Mouse (Mus musculus) ES-E14 (cell line): ENCODE data around the gene 6430531B16Rik. TPM values are rescaled to one million over a fixed set of nuclear protein-coding genes. Genes with fewer than 3 reads are reported as not detected.

ENCODE experiments used
- DNase-seq: peaks from one replicate; pipeline ENCODE4 v3.0.0-alpha.2; 2013; ENCODE audit warnings: low read depth, low spot score
- H3K27ac ChIP-seq: 2 replicates; pipeline ENCODE4 v1.5.1; 2012; ENCODE audit warnings: low read depth, mild to moderate bottlenecking, low read length, moderate library complexity, mixed read lengths; ENCODE audit not compliant: poor library complexity, insufficient read depth, severe bottlenecking
- H3K36me3 ChIP-seq: 2 replicates; pipeline ENCODE4 v1.6.1; 2012; ENCODE audit warnings: mild to moderate bottlenecking, low read length, moderate library complexity, mixed read lengths; ENCODE audit not compliant: control insufficient read depth, poor library complexity, insufficient read depth, severe bottlenecking
- H3K4me1 ChIP-seq, 2 experiments: fragments of 150-350 bp in 1 of 2; sonication (generic) in 1 of 2; 2 replicates each; pipeline ENCODE4 v1.6.1; 2012; ENCODE audit warnings: low read length in 2 of 2, mild to moderate bottlenecking in 1 of 2, mixed read lengths in 1 of 2; ENCODE audit not compliant: control insufficient read depth in 2 of 2, insufficient read depth in 2 of 2, poor library complexity in 1 of 2
- H3K4me3 ChIP-seq, 2 experiments: fragments of 150-350 bp in 1 of 2; sonication (generic) in 1 of 2; 2 replicates each; pipeline ENCODE4 v1.5.1; 2012; ENCODE audit warnings: low read length in 2 of 2, low read depth in 1 of 2, mild to moderate bottlenecking in 1 of 2, mixed read lengths in 1 of 2; ENCODE audit not compliant: insufficient read depth in 1 of 2, poor library complexity in 1 of 2, severe bottlenecking in 1 of 2
- H3K9ac ChIP-seq: 2 replicates; pipeline ENCODE4 v1.6.1; 2012; ENCODE audit warnings: low read depth, mild to moderate bottlenecking, low read length, mixed read lengths; ENCODE audit not compliant: poor library complexity, insufficient read depth, severe bottlenecking
- H3K9me3 ChIP-seq: fragments of 150-350 bp; sonication (generic); 2 replicates; pipeline ENCODE4 v1.6.1; 2012; ENCODE audit warnings: low read depth, mild to moderate bottlenecking, low read length; ENCODE audit not compliant: control insufficient read depth, insufficient read depth
- CHD2 ChIP-seq: IDR thresholded peaks from 2 replicates; pipeline ENCODE4 v1.6.1; 2014; ENCODE audit warnings: mild to moderate bottlenecking, low read depth, low read length, inconsistent platforms
- HCFC1 ChIP-seq: IDR thresholded peaks from 2 replicates; pipeline ENCODE4 v1.6.1; 2012; ENCODE audit warnings: low read length, inconsistent platforms, borderline replicate concordance; ENCODE audit not compliant: insufficient read depth
- MAFK ChIP-seq: IDR thresholded peaks from 2 replicates; pipeline ENCODE4 v1.6.1; 2014; ENCODE audit warnings: mild to moderate bottlenecking, low read depth, low read length, inconsistent platforms; ENCODE audit not compliant: insufficient read depth
- ZC3H11A ChIP-seq: IDR thresholded peaks from 2 replicates; pipeline ENCODE4 v1.6.1; 2012; ENCODE audit warnings: low read depth, mild to moderate bottlenecking, inconsistent platforms, low read length, borderline replicate concordance
- ZNF384 ChIP-seq: IDR thresholded peaks from 2 replicates; pipeline ENCODE4 v1.6.1; 2012; ENCODE audit warnings: low read depth, low read length, inconsistent platforms
- in situ Hi-C, 2 experiments: fragments of 600-800 bp; cut with MboI; formaldehyde crosslinking; loops; one replicate each; pipeline ENCODE4 v1.15.1; 2025; ENCODE audit warnings: low sequenced_read_pairs in 2 of 2, inconsistent platforms in 1 of 2; ENCODE audit not compliant: unreplicated experiment in 2 of 2
- total RNA-seq: library from RNA; depleted of rRNA; stranded (reverse); fragments of 300-350 nt; gene quantifications from 2 replicates; pipeline ENCODE4 v1.2.3, GENCODE M21; 2012; rRNA removed

Gene 6430531B16Rik
- 1.8 TPM in 2 replicates for total RNA-seq

GRCm38 (mm10) chr7:139978278-139978892 lies at the start of gene 6430531B16Rik:
6430531B16Rik (minus strand) TSS chr7:139978755.
- TF ChIP-seq CHD2 (no peak), HCFC1 (peak; percentile 39; the same call in 1 of the 2 replicates)
- DNase-seq, result peak; percentile 63
- H3K9me3 ChIP-seq, result no peaks in the 10 kb centered on the region
- H3K9ac ChIP-seq, result peak within 1 kb of the TSS; percentile 62; the same call in 1 of the 2 replicates
- no peak within 1 kb of the TSS for H3K27ac ChIP-seq
- no peaks in the 10 kb centered on the region for H3K36me3 ChIP-seq
- H3K4me1 ChIP-seq, result peaks cover 3 to 24% of the 10 kb centered on the region in 2 experiments; a peak in 3 of 4 replicates
- in situ Hi-C loops, result no loop called here
- peak within 1 kb of the TSS; percentile 73 to 88 for H3K4me3 ChIP-seq

GRCm38 (mm10) chr7:140011336-140011735 lies 32.8 kb upstream of the 6430531B16Rik start:
- Histone ChIP-seq H3K27ac (no peak overlapping the region), H3K4me1 (no peaks in the 10 kb centered on the region), H3K36me3 (peaks cover 9% of the 10 kb centered on the region; the same call in 1 of the 2 replicates), H3K9me3 (peaks cover 11% of the 10 kb centered on the region), H3K4me3 (no peak overlapping the region), H3K9ac (no peak overlapping the region)
- no peak for DNase-seq
- in situ Hi-C loops, result no loop called here
- TF ChIP-seq HCFC1 (no peak), CHD2 (no peak), MAFK (no peak), ZC3H11A (no peak), ZNF384 (no peak)

GRCm38 (mm10) chr7:140007781-140008180 lies 29.2 kb upstream of the 6430531B16Rik start:
- DNase-seq, result no peak
- Histone ChIP-seq H3K4me3 (no peak overlapping the region), H3K9me3 (peaks cover 9% of the 10 kb centered on the region), H3K27ac (no peak overlapping the region), H3K36me3 (peaks cover 25% of the 10 kb centered on the region; the same call in 1 of the 2 replicates), H3K9ac (no peak overlapping the region), H3K4me1 (no peaks in the 10 kb centered on the region)
- in situ Hi-C loops, result no loop called here
- TF ChIP-seq ZNF384 (no peak), ZC3H11A (no peak), CHD2 (no peak), HCFC1 (no peak), MAFK (no peak)

- H3K9ac ChIP-seq, result no peak overlapping the region
- H3K36me3 ChIP-seq, result peaks cover 25% of the 10 kb centered on the region; the same call in 1 of the 2 replicates
- H3K9me3 ChIP-seq, result peaks cover 8% of the 10 kb centered on the region
- TF ChIP-seq ZNF384 (no peak), HCFC1 (no peak), ZC3H11A (no peak), MAFK (no peak), CHD2 (no peak)
- H3K4me1 ChIP-seq, result no peaks in the 10 kb centered on the region
- in situ Hi-C loops, result no loop called here
- H3K4me3 ChIP-seq, result no peak overlapping the region
- H3K27ac ChIP-seq, result no peak overlapping the region
- DNase-seq, result no peak
Observed at GRCm38 (mm10) chr7:140006861-140007611, 28.5 kb upstream of the 6430531B16Rik start.
